Mouse (Mus musculus): ENCODE results near the gene Wwc2. TPM values are rescaled to one million over a fixed set of nuclear protein-coding genes. Genes with fewer than 3 reads are reported as not detected.

Wwc2 gene
- total RNA-seq, 2 experiments from 2014 or later = 27.0 to 28.2 TPM

DNA sequence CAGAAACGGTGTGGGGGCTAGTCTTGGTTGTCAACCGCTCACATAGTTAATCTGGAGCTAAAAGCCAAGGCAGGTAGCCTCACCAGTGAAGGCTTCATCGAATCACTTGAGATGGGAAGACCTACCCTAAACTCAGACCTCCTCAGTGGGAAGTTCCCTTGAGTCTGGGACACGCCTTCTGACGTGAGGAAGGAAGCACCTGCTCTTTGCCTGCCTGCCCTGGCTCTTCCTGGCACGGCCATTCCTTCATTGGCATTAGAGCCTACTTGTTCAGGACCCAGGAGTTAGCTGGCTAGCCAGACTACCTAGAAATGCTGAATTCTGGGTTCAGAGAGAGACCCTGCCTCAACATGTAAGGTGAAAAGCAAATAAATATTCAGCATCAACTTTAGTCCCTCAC is 9.6 kb downstream of the Wwc2 start:
- H3K27ac ChIP-seq = no peak overlapping the region
- no peak for DNase-seq (ENCODE audit: low spot score in 2 of 2)
- no peak for TF ChIP-seq CTCF (conservative IDR thresholded peaks at IDR 0.05)
- H3K4me3 ChIP-seq = no peak overlapping the region

DNA sequence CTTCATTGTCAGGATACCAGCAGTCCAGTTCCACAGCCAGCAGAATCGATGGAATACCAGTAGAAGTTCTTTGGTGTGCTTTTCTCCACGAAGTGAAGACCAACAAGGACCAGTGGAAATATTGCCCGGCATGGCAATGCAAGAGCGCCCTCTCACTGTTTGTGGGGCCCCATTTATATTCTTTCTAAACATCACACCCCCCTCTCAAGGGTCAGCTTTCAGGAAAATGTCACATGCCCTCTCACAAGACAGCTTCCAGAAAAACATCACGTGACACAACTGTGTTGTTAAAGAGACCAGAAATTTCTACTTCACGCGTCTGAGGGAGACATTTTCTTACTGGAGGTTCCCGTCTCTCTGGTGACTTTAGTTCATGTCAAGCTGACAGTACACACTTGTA is 10.8 kb downstream of the Wwc2 start:
- no peak overlapping the region for H3K27ac ChIP-seq
- no peak for TF ChIP-seq CTCF (conservative IDR thresholded peaks at IDR 0.05)
- no peak for DNase-seq (ENCODE audit: low spot score in 2 of 2)
- H3K4me3 ChIP-seq = no peak overlapping the region

DNA sequence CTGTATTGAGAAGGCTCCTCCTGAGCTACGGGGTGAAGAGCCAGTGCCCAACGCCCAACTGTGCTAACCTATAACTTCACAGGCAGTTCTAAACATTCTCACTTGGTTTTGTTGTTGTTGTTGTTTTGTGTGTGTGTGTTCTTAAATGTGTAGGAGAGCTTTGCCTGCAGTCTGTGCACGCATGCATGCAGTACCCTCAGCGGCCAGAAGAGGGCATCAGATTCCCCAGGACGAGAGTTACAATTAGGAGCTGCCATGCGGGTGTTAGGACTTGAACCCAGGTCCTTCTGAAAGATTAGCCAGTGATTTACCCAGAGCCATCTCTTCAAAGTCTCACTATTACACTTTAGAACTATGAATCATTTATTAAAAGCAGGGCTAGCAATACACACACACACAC is 12.0 kb downstream of the Wwc2 start:
- TF ChIP-seq CTCF (conservative IDR thresholded peaks at IDR 0.05) = peak; percentile 73
- no peak overlapping the region for H3K27ac ChIP-seq
- no peak for DNase-seq (ENCODE audit: low spot score in 2 of 2)
- H3K4me3 ChIP-seq = no peak overlapping the region

DNA sequence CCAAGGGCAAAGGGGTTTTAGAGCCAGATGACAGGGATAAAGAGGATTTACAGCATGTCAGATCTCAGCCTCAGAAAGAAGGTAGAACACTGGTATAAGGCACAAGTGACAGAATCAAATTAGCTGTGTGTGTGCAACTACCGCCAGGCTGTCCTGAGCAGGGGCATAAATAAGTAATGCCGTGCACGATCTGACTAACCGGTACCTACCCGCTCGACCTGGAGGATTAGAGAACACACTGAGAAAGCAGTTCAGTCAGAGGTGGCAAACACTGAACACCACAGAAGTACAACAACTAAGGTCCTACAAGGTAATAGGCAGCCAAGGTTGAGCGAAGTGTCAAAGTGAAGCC is 15.8 kb downstream of the Wwc2 start:
- DNase-seq (ENCODE audit: low spot score in 2 of 2) = no peak
- H3K27ac ChIP-seq = peak overlapping the region; percentile 46
- no peak for TF ChIP-seq CTCF (conservative IDR thresholded peaks at IDR 0.05)
- H3K4me3 ChIP-seq = peak overlapping the region; percentile 49

DNA sequence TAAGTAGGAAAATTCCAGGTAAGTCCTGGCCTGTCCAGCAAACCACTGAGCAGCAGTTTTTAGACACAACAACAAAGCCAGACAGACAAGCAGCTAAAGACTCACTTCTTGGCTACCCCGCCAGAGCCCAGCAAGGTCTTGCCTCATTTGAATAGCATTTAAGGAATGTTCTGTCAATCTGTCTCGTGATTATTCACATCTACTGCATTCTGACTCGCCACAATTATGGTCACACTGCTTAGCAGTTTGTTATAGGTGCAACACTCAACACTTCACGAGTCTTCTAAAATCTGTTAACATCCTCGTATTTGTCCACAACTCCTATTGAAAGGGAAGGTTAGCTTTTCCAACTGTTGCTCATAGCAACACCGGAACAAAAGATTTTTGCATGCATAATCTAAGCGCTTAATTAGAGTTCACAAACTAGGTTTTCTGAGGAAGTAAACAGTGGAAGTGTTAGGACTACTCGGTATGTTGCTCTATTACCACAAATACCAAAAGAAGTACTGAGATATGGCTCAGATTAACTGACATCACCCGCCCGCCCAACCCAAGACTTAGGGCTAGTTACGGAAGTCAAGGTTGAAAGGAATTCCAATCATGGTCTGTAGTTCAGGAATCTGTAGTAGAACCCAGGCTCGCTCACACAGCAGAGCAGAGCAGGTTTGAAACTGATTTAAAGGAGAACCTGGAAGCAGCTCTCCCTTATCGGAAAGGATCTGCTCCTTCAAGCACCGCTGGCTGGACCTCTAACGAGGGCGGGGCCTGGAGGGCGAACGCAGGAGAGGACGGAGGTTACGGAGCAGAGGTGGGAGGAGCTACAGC is 16.4 kb downstream of the Wwc2 start:
- peak overlapping the region; percentile 46 for H3K27ac ChIP-seq
- TF ChIP-seq CTCF (conservative IDR thresholded peaks at IDR 0.05) = no peak

DNA sequence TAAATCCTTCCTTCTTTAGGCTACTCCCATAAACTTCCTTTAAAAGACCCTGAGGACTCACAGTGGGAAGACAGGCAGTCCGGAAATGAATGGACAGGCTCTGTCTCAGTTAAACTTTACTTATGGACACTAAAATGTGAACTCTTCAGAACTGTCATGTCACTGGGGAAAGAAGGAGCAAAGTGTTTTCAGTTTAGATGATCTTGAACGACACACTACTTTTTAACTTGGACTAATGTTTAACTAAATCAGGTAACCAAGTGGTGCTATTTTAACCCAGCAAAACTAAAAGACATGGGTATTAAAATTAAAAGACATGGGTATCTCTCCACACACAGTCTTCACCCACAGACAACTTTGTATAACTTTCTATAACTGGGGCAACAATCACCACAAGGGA is 19.6 kb downstream of the Wwc2 start:
- Histone ChIP-seq H3K27ac (no peak overlapping the region), H3K4me3 (no peak overlapping the region)
- TF ChIP-seq CTCF (conservative IDR thresholded peaks at IDR 0.05) = no peak
- no peak for DNase-seq (ENCODE audit: low spot score in 2 of 2)

More for the DNA sequence above, 16.4 kb downstream of the Wwc2 start:
- no peak for DNase-seq (ENCODE audit: low spot score in 2 of 2)
- peak overlapping the region; percentile 49 for H3K4me3 ChIP-seq

DNA sequence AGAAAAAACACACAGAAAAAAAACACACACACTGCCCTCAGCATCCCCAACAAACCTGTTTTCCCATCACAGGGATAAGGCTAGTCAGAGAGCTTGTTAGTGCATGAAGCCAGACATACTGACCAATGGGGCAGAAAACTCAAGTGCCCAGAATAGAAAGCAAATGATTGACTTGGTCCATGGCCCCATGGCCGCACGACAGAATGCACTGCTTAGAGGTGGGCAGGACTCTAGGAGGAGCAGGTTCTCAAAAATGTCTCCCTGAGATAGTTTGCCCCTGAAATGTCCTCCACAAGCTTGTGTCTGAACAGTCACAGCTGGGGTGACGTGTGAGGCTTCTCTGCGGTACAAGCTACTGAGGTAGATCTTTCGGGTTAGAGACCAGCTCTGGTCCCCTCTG is 20.1 kb downstream of the Wwc2 start:
- Histone ChIP-seq H3K27ac (no peak overlapping the region), H3K4me3 (no peak overlapping the region)
- DNase-seq (ENCODE audit: low spot score in 2 of 2) = no peak
- TF ChIP-seq CTCF (conservative IDR thresholded peaks at IDR 0.05) = no peak

DNA sequence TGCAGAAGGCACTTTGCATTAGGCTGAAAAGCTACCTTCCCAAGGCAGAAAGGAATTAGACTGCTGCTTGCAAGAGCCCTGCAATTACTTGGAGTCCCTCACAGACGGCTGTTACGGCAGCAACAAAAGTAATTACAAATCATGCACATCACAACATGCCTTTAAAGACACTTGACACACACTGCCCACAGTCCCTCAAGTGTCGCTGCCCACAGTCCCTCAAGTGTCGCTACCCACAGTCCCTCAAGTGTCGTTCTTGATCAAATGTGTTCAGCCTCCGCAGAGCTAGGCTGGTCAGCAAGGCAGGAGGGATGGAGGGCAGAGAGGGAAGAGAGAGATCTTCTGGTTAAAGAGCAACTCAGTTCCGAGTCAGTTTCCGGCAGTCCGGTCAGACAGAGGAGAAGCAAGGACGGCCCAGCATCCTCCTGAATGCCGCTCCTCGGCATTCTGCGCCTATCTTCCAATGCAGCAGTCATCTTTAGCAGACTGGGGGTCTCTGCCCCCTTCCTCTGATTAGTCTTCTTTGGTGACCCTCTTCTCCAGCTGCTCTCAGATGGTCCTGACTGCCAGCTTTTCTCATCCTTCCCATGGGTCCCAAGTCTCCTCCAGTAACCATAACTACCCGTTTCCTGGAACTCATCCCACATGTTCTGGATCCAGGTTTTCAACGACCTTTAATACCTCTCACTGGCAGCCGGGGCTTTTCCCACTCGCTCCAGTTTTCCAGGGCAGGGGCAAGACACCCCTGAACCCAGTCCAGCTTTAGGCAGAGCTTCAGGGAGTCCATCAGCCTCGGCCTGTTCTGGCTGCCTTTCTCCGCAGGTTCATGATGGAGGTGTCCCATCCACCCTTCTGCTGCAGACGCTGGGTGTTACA is 23.4 kb downstream of the Wwc2 start:
- no peak for DNase-seq (ENCODE audit: low spot score in 2 of 2)
- TF ChIP-seq CTCF (conservative IDR thresholded peaks at IDR 0.05) = no peak
- no peak overlapping the region for H3K4me3 ChIP-seq

DNA sequence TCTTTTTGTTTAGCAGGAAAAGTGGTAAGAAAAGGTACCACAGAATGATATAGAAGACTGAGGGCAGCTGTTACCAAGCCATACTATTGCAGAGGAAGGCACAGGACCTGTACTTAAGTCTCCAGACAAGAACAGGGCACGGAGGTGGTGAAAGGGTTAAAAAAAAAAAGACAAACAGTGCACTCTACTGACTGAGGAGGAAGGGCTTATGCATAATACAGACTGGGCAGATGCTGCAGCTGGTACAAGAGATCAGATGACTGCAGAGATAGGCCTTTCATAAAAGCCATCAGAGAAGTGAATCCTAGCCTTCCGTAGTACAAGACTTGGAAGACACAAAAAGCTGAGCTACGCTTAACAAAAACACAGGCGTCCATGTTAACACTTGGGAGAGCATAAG is 28.2 kb downstream of the Wwc2 start:
- H3K4me3 ChIP-seq = no peak overlapping the region
- no peak for DNase-seq (ENCODE audit: low spot score in 2 of 2)
- no peak for TF ChIP-seq CTCF (conservative IDR thresholded peaks at IDR 0.05)

More for the DNA sequence above, 23.4 kb downstream of the Wwc2 start:
- no peak overlapping the region for H3K27ac ChIP-seq

DNA sequence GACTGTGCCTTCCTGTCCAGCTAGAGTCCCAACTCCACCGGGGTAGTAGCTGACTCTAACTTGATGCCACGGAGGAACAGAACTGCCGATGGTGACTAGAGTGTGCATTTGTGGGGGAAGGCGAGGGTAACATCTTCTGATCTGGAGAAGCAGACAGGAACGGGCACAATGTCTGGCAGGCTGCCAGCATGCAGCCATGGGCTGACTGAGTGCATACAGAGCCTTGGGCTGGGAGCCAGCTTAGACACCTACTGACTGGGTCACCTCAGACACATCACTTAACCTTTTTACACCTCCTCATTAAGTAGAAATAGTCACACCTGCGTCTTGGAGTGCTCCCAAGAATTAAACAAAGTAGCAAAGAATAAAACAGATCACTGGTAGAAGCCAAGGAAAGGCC is 28.7 kb downstream of the Wwc2 start:
- Histone ChIP-seq H3K27ac (no peak overlapping the region), H3K4me3 (no peak overlapping the region)
- no peak for DNase-seq (ENCODE audit: low spot score in 2 of 2)
- TF ChIP-seq CTCF (conservative IDR thresholded peaks at IDR 0.05) = no peak

More for the DNA sequence above, 28.2 kb downstream of the Wwc2 start:
- H3K27ac ChIP-seq = no peak overlapping the region

DNA sequence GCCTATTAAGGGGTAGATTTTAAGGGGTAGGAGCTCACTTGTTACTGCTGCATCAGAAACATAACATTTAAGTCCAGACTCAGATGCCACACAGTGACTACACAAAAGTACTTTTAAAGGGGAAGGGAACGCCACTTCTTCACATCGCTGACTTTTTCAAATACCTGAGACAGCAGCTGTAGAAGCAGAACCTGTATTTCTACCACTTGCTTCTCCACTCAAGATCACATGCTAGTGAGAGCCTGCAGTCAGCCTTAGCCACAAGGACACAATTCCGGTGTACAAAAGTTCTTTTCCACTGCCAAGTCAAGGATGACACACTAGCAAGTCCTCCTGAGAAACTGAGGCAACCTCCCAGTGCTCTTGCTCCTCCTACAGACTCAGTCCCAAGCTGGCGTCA is 33.2 kb downstream of the Wwc2 start:
- Histone ChIP-seq H3K27ac (no peak overlapping the region), H3K4me3 (no peak overlapping the region)
- no peak for DNase-seq (ENCODE audit: low spot score in 2 of 2)
- no peak for TF ChIP-seq CTCF (conservative IDR thresholded peaks at IDR 0.05)

DNA sequence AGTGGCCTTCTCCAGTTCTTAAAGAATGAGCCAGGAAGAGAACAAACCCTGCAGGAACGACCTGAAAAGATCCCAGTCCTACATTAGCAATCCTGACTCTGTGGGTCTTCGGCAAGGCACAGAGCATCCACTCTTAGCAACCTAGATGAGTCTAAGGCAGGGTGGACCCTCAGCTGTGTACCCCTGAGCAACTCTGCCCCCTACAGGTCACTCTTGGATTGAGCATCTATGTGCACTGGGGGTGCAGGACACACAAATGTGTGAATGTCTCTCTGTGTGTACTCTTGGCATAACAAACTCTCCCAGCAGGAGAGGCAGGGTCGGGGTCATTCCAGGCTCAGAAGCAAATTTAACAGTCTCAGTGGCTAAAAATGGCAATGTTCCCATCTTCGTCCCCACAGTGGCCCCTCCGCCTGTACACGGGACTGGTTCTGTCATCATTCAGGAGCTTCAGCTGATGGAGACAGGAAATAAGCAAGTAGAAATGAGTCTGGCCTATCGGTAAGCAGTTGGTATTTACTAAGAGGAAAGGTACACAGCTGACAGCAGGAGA is 39.3 kb downstream of the Wwc2 start:
- DNase-seq (ENCODE audit: low spot score in 2 of 2) = no peak
- H3K27ac ChIP-seq = peak overlapping the region; percentile 10; the same call in 1 of the 2 replicates
- peak; percentile 78 for TF ChIP-seq CTCF (conservative IDR thresholded peaks at IDR 0.05)
- no peak overlapping the region for H3K4me3 ChIP-seq

DNA sequence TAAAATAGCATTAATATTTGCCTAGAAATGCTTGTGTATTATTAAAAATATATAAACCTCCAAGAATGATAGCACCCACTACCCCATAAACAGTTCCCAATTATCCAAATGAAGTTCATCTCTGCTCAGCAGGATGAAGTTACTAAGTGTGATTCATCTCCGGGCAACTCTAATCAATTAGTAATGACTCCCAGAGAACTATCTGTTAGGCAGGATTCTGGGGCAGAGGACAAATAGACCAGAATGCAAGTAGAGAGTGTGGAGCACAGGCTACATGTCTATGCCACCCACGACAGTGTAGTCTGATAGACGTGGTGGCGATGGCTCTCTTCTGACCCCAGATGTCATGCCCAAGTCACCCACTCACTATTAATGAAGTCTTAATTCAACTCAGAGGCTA is 41.9 kb downstream of the Wwc2 start:
- no peak overlapping the region for H3K27ac ChIP-seq
- no peak for TF ChIP-seq CTCF (conservative IDR thresholded peaks at IDR 0.05)
- no peak overlapping the region for H3K4me3 ChIP-seq
- DNase-seq (ENCODE audit: low spot score in 2 of 2) = no peak
